Mouse (Mus musculus) retina, adult 2 months (tissue): ENCODE measurements at regions not wholly inside any gene's neighbourhood (a gene's known extent, or its start where the extent isn't known, plus 50 kb on each side); places are given as distances from the start of the nearest gene placed in this dataset.

Source experiments
- DNase-seq: peaks from one replicate; pipeline ENCODE4 v3.0.0-alpha.2; 2012; ENCODE audit warnings: low read depth, low spot score

DNA sequence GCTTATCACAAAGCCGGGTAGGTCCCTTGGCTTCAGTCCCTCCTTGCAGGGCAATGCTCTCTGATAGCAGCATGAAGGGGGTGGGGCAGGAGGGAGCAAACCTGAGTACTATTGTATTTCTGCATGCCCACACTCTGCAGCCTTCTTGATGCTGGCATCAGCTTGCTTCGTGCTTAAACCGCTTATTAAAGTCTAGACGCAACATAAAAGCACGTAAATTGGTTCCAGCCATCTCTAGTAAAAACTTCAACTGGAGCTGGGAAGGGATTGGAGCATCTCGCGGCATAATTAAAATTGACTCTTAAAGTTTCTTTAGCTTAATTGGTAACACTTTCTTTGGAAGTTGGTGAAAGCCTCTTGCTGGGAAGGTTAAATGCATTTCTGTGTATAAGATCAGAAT is 131.5 kb upstream of the Jag1 start:
- DNase-seq: no peak

DNA sequence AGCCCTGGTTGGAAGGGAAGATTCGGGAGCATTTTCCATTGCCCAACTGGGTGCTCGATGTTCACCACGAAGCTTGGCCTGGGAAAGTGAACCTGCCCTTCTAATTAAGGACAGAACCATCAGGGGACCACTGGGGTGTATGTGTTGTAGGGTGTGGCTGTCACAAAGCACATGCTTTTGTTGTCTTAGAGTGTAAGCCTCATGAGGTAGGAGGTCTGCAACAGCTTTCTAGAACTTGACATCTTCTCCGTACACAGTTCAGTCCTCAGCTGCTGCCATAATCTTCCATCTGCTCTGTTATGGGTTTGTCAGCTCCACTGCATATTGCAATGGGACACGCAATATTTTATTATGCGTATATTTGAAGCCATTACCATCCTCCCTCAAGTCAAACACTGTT is 127.9 kb upstream of the Jag1 start:
- no peak for DNase-seq

DNA sequence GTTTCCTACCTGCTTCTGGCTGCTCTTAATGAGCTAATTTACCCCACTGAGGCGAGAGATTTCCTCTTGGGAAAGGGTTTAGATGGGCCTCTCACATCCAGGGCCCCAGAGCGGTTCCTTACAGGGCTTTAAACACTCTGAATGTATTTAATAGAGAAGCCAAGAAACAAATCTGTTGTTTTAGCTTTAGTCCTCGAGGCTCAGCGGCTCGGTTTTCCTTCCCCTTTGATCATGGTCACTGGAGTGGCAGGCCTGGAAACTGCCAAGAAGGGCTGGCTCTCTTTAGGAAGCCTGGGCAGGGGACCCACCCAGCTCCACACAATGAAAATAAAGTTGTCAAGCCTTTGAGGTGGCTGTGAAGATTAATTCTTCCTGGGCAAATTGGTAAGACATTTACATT is 127.5 kb upstream of the Jag1 start:
- DNase-seq: no peak

DNA sequence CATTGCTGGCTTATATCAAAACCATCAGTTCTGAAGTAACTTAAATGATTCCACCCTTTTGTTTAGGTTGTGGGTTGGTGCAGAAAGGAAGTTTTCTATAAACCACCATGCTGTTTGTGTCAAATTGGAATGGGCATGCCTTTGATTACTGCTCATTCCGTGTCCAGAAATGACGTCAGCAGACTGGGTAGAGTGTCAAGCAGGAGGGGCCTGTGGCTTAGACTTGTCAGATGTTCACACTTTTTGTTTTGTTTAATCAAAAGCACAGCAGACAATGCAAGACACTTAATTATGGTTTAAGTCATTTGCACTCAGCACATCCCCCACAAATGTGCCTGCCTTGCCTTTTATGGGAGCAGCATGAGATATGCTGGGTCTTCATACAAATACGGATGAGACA is 120.5 kb upstream of the Jag1 start:
- no peak for DNase-seq

DNA sequence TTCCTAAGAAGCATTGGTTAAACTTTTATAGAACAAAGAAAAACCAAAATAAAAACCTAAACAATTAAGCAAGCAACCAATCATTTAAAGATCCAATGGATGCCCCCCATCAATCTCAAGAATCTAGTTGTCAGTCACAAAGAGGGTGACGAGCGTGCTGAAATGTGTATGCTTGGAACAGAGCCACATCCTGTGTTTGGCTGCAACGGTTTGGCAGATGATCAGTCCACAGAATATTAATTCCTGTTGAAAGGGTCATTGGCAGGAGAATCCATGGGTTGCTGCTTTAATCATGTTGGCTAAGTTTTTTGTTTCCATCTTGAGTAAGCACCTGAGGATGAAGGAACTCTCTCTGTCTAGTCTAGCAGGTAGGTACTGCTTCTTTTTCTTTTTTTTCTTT is 117.5 kb upstream of the Jag1 start:
- DNase-seq: no peak

DNA sequence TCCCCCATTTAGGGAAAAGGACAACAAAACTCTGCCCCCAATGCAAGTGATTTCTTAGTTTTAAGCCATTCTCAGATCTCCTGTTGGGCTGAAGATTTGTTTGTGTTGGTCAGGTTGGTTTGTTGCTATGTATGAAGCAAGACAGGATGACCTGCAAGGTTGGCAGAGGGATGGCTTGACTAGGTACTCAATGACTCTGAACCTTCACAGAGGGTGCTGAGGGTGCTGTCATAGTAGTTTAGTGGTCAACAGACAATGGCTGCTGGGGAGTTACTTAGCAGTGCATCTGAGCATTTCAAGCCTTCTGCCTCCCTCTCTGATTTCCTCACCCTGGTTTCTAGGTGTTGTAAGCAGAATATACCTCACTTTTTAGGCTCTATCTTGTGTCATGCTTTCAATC is 114.7 kb upstream of the Jag1 start:
- no peak for DNase-seq

DNA sequence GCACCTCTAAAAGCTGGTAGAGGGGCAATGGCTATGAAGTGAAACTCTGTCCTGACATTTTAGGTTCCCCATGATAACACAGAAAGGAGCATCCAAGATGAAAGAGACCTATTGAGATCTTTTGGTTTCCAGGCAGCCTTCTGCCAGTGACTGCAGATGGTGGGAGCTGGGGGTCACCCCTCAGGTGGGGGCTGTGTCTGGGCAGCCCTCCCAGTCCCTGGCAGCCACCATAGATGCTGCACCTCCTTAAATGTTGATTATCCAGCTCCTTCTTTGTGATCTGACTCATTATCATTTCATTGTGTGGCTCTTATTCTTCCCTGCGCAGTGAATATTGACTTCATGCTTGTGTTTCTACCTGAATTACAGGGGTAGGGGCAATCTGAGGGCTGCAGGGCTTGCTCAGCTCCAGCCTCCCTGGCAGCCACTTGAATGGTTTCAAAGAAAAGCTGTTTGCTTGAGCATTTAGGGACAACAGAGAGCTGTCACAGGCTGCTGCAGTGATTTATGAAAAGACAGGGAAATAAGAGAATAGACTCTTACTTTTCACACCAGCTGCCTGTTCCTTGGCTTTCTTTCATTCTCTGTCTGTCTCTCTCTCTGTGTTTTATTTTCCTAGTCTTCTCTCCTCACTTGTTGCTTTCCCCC is 113.1 kb upstream of the Jag1 start:
- no peak for DNase-seq

DNA sequence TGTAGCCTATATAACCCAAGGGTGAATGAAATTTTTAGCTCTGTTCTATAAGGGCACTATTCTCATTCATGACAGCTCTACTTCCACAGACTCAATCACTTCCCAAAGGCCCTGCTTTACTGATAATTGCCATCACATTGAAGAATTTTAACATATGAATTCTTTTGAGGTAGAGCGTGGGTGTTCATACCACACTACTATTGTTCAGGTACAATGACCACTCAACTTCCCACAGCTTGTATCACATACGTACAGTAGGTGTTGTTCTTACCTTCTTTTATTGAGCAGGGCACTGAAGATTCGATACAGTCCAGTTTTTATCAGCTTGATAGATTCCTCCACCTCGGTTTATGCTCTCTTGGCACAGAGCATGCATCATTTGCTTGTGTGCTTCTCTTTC is 111.1 kb upstream of the Jag1 start:
- DNase-seq: no peak

DNA sequence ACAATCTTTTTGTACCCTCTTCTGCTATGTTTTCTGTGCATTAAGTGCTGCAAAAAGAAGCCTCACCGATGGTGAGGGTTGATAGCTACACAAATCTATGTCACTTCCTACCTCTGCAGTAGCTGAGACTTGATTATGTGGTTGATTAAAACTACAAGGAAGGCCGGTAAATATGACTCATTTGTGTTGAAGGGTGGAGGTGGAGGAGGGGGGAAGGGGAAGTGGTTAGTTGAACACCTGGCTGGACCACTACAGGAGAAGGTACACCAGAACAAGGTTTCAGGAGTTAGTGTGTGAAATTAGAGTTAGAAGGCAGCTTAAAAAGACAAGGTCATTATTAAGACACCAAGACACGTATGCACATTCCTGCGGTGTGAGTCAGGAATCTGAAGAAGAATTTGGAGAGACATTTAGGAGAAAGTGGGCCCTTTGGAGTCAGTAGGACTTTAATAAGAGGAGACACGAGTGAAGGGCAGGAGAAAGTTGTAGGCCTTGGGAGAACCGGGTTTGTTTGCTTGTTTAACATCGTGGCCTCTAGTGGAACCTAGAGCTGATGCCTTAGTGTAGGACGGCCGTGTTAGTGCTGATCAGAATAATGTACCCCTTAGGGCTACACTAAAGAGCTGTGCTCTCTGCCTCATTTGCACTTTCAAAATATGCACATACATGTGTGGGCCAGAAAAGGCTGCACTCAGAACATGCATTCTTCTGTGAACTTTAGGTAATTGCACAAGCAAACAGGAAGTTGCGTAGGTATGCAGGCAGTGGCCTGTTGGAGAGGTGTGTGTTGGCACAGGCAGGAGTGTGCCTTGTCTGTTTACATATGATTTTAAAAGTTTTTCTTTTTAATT is 108.5 kb upstream of the Jag1 start:
- DNase-seq: no peak

DNA sequence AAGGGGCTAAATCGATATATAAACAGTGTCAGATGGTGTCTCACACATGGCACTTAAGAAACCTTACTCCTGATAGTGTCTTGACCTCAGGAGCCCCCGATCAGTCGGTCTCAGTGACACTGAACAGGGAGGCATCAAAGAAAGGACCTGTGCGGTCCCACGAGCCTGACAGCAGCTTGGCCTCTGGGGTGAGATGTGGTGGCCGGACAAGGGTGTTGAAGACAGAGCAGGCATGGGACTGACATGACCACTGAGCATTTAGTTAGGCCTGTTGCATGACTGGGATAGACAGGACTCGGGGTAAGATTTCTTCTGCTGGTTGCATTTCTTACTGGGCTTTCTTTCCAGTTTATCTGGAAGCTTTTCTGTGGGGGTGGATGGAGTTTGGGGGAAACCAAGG is 99.3 kb upstream of the Jag1 start:
- DNase-seq: no peak

DNA sequence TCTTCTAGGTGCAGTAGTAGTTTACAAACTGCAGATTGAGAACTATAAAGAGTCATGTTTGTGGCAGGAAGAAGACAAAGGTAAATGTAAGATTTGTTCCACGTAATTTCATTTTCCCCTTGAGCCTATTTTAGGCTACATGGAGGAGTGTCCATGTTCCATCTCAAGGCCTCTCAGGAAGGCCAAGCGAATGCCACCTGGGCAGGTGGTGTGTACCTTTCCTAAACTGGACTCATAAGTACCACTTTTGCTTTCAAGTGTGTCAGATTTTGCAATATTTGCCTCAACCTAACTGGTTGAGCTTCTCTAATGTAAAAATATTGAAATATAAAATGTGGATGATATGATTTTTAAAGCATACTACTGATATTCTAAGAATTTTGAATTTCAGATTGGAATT is 91.4 kb upstream of the Jag1 start:
- no peak for DNase-seq

DNA sequence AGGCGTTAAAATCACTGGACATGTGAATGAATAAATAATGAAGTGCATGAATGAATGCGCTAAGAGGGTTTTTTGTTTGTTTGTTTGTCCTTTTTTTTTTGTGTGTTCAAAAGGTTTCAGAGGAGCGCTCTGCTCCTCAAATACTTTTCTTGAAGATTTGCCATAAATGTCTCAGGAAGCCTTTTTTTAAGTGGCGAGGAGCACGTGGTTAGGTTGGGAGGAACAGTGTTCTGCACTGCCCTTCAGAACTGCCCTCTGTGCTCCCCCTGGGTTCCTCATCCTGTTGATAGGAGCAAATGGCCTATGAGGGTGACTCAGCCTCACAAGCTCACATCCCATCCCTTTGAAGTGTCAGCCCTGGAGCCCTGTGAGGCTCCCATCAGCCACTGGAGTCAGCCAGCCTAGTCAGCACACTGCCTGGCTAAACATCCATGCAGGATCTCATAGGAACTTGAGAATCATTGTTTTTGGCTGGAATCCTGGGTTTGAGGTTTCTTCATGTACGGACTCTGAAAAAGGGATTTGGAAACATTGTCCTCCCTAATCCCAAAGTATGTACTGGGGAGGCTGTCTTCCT is 87.9 kb upstream of the Jag1 start:
- DNase-seq: no peak

DNA sequence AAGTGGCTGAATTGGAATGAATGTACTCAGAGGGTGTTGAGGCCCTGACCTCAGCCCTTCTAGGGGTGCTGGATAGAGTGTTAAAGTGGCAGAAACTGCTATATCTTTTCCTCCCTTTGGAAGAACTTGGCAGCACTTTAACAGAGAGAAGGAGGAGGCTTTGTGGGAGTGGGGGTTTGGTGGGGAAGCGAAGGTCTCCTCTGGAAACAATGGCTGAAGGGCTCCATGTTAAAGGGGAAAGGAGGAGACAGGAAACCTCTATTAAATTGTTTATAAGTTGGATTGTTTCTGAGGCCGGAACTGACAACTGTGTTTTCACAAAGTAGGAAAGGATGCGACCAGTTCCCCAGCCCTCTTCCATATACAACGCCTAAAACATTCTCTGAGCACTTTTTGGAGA is 83.7 kb upstream of the Jag1 start:
- DNase-seq: no peak

DNA sequence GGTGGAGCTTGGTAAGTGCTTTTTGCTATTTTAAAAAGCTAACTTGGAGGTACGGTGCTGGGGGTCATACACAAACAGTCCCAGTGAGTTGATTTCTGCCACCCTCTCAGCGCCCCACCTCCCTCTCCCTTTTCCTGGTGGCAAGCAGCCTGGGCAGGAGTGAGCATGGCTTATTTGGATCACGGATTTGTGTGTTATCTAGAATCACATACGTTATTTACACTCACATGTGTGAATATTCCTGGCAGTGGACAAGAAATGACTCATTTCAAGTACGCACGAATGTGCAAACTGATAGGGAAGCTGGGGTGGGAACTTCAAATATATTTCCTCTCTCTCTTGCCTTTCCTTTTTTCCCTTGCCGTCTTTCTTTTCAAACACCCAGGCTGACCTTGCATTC is 75.7 kb upstream of the Jag1 start:
- DNase-seq: no peak

DNA sequence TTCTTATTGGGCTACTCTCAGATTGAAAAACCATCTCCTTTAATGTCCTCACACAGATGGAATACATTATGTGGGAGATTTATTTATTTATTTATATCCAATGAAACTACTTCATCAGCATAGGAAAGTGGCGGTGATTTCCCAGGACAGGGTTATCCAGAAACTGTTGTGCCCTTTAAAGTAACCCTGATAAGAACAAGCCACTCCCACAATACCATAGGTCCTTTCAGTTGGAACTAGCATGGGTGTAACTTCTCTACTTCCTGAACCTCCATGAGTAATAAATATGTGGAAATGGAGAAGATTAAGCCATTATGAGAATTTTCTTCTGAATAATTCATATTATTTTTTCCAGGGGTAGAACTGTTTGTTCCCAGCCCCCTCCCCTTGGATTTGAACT is 52.7 kb upstream of the Jag1 start:
- DNase-seq: no peak

DNA sequence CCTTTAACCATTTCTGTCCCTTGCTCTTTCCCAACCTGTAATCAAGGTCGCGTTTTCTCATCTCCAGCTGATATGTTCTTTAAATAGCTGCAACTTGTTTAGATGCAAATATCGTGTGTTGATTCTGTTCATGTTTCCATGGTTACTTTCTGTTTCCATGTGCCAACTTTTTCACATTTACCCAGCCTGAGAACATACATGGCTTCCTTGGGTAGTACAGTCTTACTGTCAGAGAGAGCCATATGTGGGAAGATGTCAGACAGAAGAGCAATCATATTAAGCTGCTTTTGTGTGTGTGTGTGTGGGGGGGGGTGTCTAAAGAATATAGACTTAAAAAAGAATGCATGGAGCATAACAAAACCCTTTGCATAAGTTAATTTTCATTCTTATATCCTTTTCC is 52.2 kb upstream of the Jag1 start:
- no peak for DNase-seq
